ENCODE assay signal across 17 mouse cellular contexts in the genomic region with DNA sequence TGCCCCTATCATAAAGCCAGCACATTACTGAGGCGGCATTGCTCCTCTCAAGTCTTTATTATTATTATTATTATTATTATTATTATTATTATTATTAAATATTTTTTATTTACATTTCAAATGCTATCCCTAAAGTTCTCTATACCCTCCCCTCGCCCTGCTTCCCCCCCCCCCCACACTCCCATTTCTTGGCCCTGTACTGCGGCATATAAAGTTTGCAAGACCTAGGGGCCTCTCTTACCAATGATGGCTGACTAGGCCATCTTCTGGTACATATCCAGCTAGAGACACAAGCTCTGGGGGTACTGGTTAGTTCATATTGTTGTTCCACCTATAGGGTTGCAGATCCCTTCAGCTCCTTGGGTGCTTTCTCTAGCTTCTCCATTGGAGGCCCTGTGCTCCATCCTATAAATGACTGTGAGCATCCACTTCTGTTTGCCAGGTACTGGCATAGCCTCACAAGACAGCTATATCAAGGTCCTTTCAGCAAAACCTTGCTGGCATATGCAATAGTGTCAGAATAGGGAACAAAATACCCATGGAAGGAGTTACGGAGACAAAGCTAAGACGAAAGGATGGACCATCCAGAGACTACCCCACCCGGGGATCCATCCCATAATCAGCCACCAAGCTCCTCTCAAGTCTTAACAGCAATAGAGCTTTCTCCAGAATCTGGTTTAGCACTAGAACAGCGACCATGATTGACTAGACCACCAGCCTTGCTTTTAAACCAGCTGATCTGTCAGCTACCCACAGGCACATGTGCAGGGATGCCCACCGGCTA. TPM values are rescaled to one million over a fixed set of nuclear protein-coding genes. Genes with fewer than 3 reads are reported as not detected.
DNase-seq lines count a peak whose midpoint lies in the region; ATAC-seq lines count a peak whose summit lies in the region.
"Not testable (repeated sequence)": the region's sequence is repeated elsewhere in the genome, so short reads cannot be mapped to it uniquely, and the experiment has no call there.
"Had no signal": no experiment of that assay in that cellular context is flagged by ENCODE, and none has a peak within 500 bp of the region (broad histone marks: within the 10 kb centered on the region; RNA-seq: fewer than 3 reads in every experiment).

No protein-coding gene starts in this region.

- H3K4me3 ChIP-seq in embryonic facial prominence, embryonic 12.5 days; heart, embryonic 15.5 days; intestine, embryonic 14.5 days (ENCODE audit: low read depth, low read length); limb, embryonic 15.5 days; midbrain, embryonic 13.5 days (replicated peaks); stomach, embryonic 14.5 days (ENCODE audit: low read depth, low read length): not testable (repeated sequence)

- not testable (repeated sequence) for H3K4me1 ChIP-seq in embryonic facial prominence, embryonic 12.5 days; heart, embryonic 15.5 days (replicated peaks); intestine, embryonic 14.5 days (replicated peaks; ENCODE audit: control insufficient read depth, insufficient read depth, low read length); limb, embryonic 15.5 days; midbrain, embryonic 13.5 days (replicated peaks); stomach, embryonic 14.5 days (ENCODE audit: control insufficient read depth, insufficient read depth, low read length)

- not testable (repeated sequence) for H3K9me3 ChIP-seq in embryonic facial prominence, embryonic 12.5 days; heart, embryonic 15.5 days (replicated peaks); intestine, embryonic 14.5 days (ENCODE audit: control insufficient read depth, low read length); limb, embryonic 15.5 days; stomach, embryonic 14.5 days (ENCODE audit: control insufficient read depth, low read depth, low read length)
- peaks cover 21% of the 10 kb centered on the region for H3K9me3 ChIP-seq in midbrain, embryonic 13.5 days

- 77% methylated on average over 8 of the region's 8 CpGs for WGBS in embryonic facial prominence, embryonic 12.5 days
- 71% methylated on average over 8 of the region's 8 CpGs for WGBS in heart, embryonic 15.5 days
- WGBS in intestine, embryonic 14.5 days, result 82% methylated on average over 7 of the region's 8 CpGs
- WGBS in limb, embryonic 15.5 days, result 76% methylated on average over 8 of the region's 8 CpGs
- WGBS in midbrain, embryonic 13.5 days, result 77% methylated on average over 8 of the region's 8 CpGs
- 78% methylated on average over 7 of the region's 8 CpGs for WGBS in stomach, embryonic 14.5 days

- not testable (repeated sequence) for H3K27me3 ChIP-seq in embryonic facial prominence, embryonic 12.5 days; heart, embryonic 15.5 days; intestine, embryonic 14.5 days (replicated peaks; ENCODE audit: control insufficient read depth, insufficient read depth, low read length); limb, embryonic 15.5 days; midbrain, embryonic 13.5 days; stomach, embryonic 14.5 days (ENCODE audit: control insufficient read depth, insufficient read depth, low read length)

- peak; percentile 71 for DNase-seq in heart, adult 11 months
- not testable (repeated sequence) for DNase-seq in intestine, embryonic 14.5 days (ENCODE audit: low spot score)

- not testable (repeated sequence) for H3K36me3 ChIP-seq in embryonic facial prominence, embryonic 12.5 days; heart, embryonic 15.5 days; intestine, embryonic 14.5 days (ENCODE audit: control insufficient read depth, insufficient read depth, low read length); limb, embryonic 15.5 days; midbrain, embryonic 13.5 days; stomach, embryonic 14.5 days (ENCODE audit: control insufficient read depth, insufficient read depth, low read length)

- not testable (repeated sequence) for H3K4me2 ChIP-seq in embryonic facial prominence, embryonic 12.5 days (replicated peaks); heart, embryonic 15.5 days; intestine, embryonic 14.5 days (ENCODE audit: low read length); limb, embryonic 15.5 days; midbrain, embryonic 13.5 days (replicated peaks); stomach, embryonic 14.5 days (replicated peaks; ENCODE audit: low read depth, low read length)

- not testable (repeated sequence) for H3K9ac ChIP-seq in embryonic facial prominence, embryonic 12.5 days; heart, embryonic 15.5 days; intestine, embryonic 14.5 days (ENCODE audit: low read length); limb, embryonic 15.5 days; midbrain, embryonic 13.5 days (replicated peaks); stomach, embryonic 14.5 days (replicated peaks; ENCODE audit: low read depth, low read length)

- not testable (repeated sequence) for H3K27ac ChIP-seq in embryonic facial prominence, embryonic 12.5 days; heart, embryonic 15.5 days; intestine, embryonic 14.5 days (ENCODE audit: low read depth); limb, embryonic 15.5 days; midbrain, embryonic 13.5 days; stomach, embryonic 14.5 days (ENCODE audit: low read length)

- peak; percentile 74; the same call in 1 of the 2 replicates for ATAC-seq in embryonic facial prominence, embryonic 12.5 days (ENCODE audit: insufficient number of reproducible peaks, insufficient read depth, low FRiP score, low TSS enrichment)
- ATAC-seq in heart, embryonic 15.5 days (replicated peaks; ENCODE audit: insufficient number of reproducible peaks, insufficient read depth, low FRiP score, low read depth), result peak; percentile 74; the same call in 1 of the 2 replicates
- ATAC-seq in intestine, embryonic 14.5 days (replicated peaks; ENCODE audit: low FRiP score, low TSS enrichment, low read depth), result 0 out of 2 replicates have a peak, but pooled peaks have one; percentile 55
- peak; percentile 74; the same call in 1 of the 2 replicates for ATAC-seq in limb, embryonic 15.5 days (ENCODE audit: insufficient number of reproducible peaks, low FRiP score, low TSS enrichment, low read depth)
- 0 out of 2 replicates have a peak, but pooled peaks have one; percentile 45 for ATAC-seq in midbrain, embryonic 13.5 days
- ATAC-seq in stomach, embryonic 14.5 days (ENCODE audit: insufficient number of reproducible peaks, insufficient read depth, low FRiP score, low read depth), result peak; percentile 71

RNA-seq across cellular contexts. Expression of gene Gm10354, which starts 11.8 kb away (rescaled TPM):
- not detected in 2 replicates for polyA plus RNA-seq in embryonic facial prominence, embryonic 12.5 days (2016; fragmentation: Nextera tagmentation; extraction: Ambion mirVana)
- polyA plus RNA-seq in heart, embryonic 15.5 days (2015; fragmentation: Nextera tagmentation; extraction: Ambion mirVana), result not detected in 2 replicates
- not detected in 2 replicates for polyA plus RNA-seq in intestine, embryonic 14.5 days (2014; fragmentation: Nextera tagmentation; extraction: Ambion mirVana)
- not detected in 2 replicates for polyA plus RNA-seq in limb, embryonic 15.5 days (2015; fragmentation: Nextera tagmentation; extraction: Ambion mirVana)
- polyA plus RNA-seq in midbrain, embryonic 13.5 days (2015; fragmentation: Nextera tagmentation; extraction: Ambion mirVana), result not detected in 2 replicates
- not detected in 2 replicates for polyA plus RNA-seq in stomach, embryonic 14.5 days (2014; fragmentation: Nextera tagmentation; extraction: Ambion mirVana)
- polyA plus RNA-seq: embryonic facial prominence, embryonic 14.5 days; forebrain, embryonic 14.5 days; hindbrain, embryonic 12.5 days; inflammation-experienced regulatory T-cells, adult 6 months; kidney, embryonic 16.5 days; liver, embryonic 15.5 days; lung, embryonic 15.5 days; midbrain, embryonic 10.5 days; Patski had no signal

RNA-seq across cellular contexts. Expression of gene Gm17019, which starts 42.2 kb away (rescaled TPM):
- not detected in 2 replicates for polyA plus RNA-seq in embryonic facial prominence, embryonic 12.5 days (2016; fragmentation: Nextera tagmentation; extraction: Ambion mirVana)
- 0.19 TPM in 1 of 2 replicates, not detected in the other for polyA plus RNA-seq in heart, embryonic 15.5 days (2015; fragmentation: Nextera tagmentation; extraction: Ambion mirVana)
- not detected in 2 replicates for polyA plus RNA-seq in intestine, embryonic 14.5 days (2014; fragmentation: Nextera tagmentation; extraction: Ambion mirVana)
- polyA plus RNA-seq in limb, embryonic 15.5 days (2015; fragmentation: Nextera tagmentation; extraction: Ambion mirVana), result not detected in 2 replicates
- not detected in 2 replicates for polyA plus RNA-seq in midbrain, embryonic 13.5 days (2015; fragmentation: Nextera tagmentation; extraction: Ambion mirVana)
- not detected in 2 replicates for polyA plus RNA-seq in stomach, embryonic 14.5 days (2014; fragmentation: Nextera tagmentation; extraction: Ambion mirVana)
- polyA plus RNA-seq: embryonic facial prominence, embryonic 14.5 days; forebrain, embryonic 14.5 days; heart, embryonic 12.5 days; hindbrain, embryonic 12.5 days; inflammation-experienced regulatory T-cells, adult 6 months; kidney, embryonic 16.5 days; liver, embryonic 15.5 days; lung, embryonic 15.5 days; midbrain, embryonic 10.5 days; Patski had no signal

RNA-seq across cellular contexts. Expression of gene Speer4e, which starts 52.3 kb away (rescaled TPM):
- not detected in 2 replicates for polyA plus RNA-seq in embryonic facial prominence, embryonic 12.5 days (2016; fragmentation: Nextera tagmentation; extraction: Ambion mirVana)
- polyA plus RNA-seq in heart, embryonic 15.5 days (2015; fragmentation: Nextera tagmentation; extraction: Ambion mirVana), result not detected in 2 replicates
- not detected in 2 replicates for polyA plus RNA-seq in intestine, embryonic 14.5 days (2014; fragmentation: Nextera tagmentation; extraction: Ambion mirVana)
- polyA plus RNA-seq in limb, embryonic 15.5 days (2015; fragmentation: Nextera tagmentation; extraction: Ambion mirVana), result not detected in 2 replicates
- polyA plus RNA-seq in midbrain, embryonic 13.5 days (2015; fragmentation: Nextera tagmentation; extraction: Ambion mirVana), result not detected in 2 replicates
- not detected in 2 replicates for polyA plus RNA-seq in stomach, embryonic 14.5 days (2014; fragmentation: Nextera tagmentation; extraction: Ambion mirVana)
- polyA plus RNA-seq: embryonic facial prominence, embryonic 14.5 days; forebrain, embryonic 14.5 days; hindbrain, embryonic 12.5 days; inflammation-experienced regulatory T-cells, adult 6 months; kidney, embryonic 16.5 days; liver, embryonic 15.5 days; lung, embryonic 15.5 days; midbrain, embryonic 10.5 days; Patski had no signal
